Mouse (Mus musculus): ENCODE results near the gene Slc22a15.

DNA sequence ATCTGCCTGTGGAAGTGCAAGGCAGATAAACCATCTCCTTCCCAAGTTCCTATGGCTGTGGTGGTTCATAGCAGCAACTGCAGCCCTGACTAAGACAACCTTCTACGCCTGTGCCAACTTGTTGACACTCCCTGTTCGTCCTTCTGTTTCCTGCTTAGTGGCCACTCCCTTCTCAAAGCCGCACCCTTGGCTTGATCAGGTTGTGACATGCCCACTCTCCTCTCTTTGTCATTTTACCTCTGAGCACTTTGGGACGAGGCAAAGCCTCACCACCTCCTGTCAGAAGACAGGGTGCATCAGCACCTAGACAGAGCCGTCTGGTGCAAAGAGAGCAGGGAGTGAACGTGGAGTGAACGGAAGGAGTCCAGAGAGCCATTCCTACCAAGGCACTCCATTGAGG is 14.9 kb upstream of the Slc22a15 start:
- TF ChIP-seq CTCF (IDR thresholded peaks at IDR 0.05), result 0 out of 2 replicates have a peak, but pooled peaks have one; percentile 2
- TF ChIP-seq EP300 (IDR thresholded peaks at IDR 0.05), result no peak
